Mouse (Mus musculus): ENCODE results near the gene Dnaaf1. TPM values are rescaled to one million over a fixed set of nuclear protein-coding genes. Genes with fewer than 3 reads are reported as not detected.

Gene Dnaaf1
- total RNA-seq, 1 experiment from 2014 or later = not detected

- ATAC-seq (ENCODE audit: extremely low read depth, insufficient number of reproducible peaks, low FRiP score, poor library complexity, severe bottlenecking) = no peak
Measured at GRCm38 (mm10) chr8:119638261-119638660, 63.2 kb downstream of the Dnaaf1 start.

- ATAC-seq (ENCODE audit: extremely low read depth, insufficient number of reproducible peaks, low FRiP score, poor library complexity, severe bottlenecking) = no peak
Measured at GRCm38 (mm10) chr8:119639798-119640197, 64.8 kb downstream of the Dnaaf1 start.

- no peak for ATAC-seq (ENCODE audit: extremely low read depth, insufficient number of reproducible peaks, low FRiP score, poor library complexity, severe bottlenecking)
Measured at GRCm38 (mm10) chr8:119641058-119641457, 66.0 kb downstream of the Dnaaf1 start.

- ATAC-seq (ENCODE audit: extremely low read depth, insufficient number of reproducible peaks, low FRiP score, poor library complexity, severe bottlenecking) = no peak
Measured at GRCm38 (mm10) chr8:119642960-119643359, 67.9 kb downstream of the Dnaaf1 start.

GRCm38 (mm10) chr8:119644429-119644960, 69.5 kb downstream of the Dnaaf1 start:
- ATAC-seq (ENCODE audit: extremely low read depth, insufficient number of reproducible peaks, low FRiP score, poor library complexity, severe bottlenecking) = no peak

- ATAC-seq (ENCODE audit: extremely low read depth, insufficient number of reproducible peaks, low FRiP score, poor library complexity, severe bottlenecking) = no peak
Measured at GRCm38 (mm10) chr8:119644981-119645597, 70.1 kb downstream of the Dnaaf1 start.

GRCm38 (mm10) chr8:119646197-119646596, 71.2 kb downstream of the Dnaaf1 start:
- ATAC-seq (ENCODE audit: extremely low read depth, insufficient number of reproducible peaks, low FRiP score, poor library complexity, severe bottlenecking) = no peak

GRCm38 (mm10) chr8:119646846-119647245, 71.8 kb downstream of the Dnaaf1 start:
- ATAC-seq (ENCODE audit: extremely low read depth, insufficient number of reproducible peaks, low FRiP score, poor library complexity, severe bottlenecking) = no peak

Other genes with a start within 250 kb of the Dnaaf1 start
- 72.3 and 82.5 TPM in 2 replicates for gene Hsbp1, start 230.7 kb upstream of the Dnaaf1 start, total RNA-seq (2017)
- 10.9 and 11.8 TPM in 2 replicates for gene Mlycd, start 180.4 kb upstream of the Dnaaf1 start, total RNA-seq (2017)
- 33.6 and 37.2 TPM in 2 replicates for gene Osgin1, start 141.1 kb upstream of the Dnaaf1 start, total RNA-seq (2017)
- gene Necab2, start 128.5 kb upstream of the Dnaaf1 start, total RNA-seq (2017) = not detected in 2 replicates
- gene Slc38a8, start 73.5 kb upstream of the Dnaaf1 start, total RNA-seq (2017) = not detected in 2 replicates
- gene Mbtps1, start 16.5 kb upstream of the Dnaaf1 start, total RNA-seq (2017) = 61.6 and 76.2 TPM in 2 replicates
- gene Hsdl1, start 52 bp upstream of the Dnaaf1 start, total RNA-seq (2017) = 59.0 and 60.7 TPM in 2 replicates
- gene Taf1c, start 30.0 kb downstream of the Dnaaf1 start, total RNA-seq (2017) = 7.1 and 9.9 TPM in 2 replicates
- not detected in 2 replicates for gene Adad2, start 37.5 kb downstream of the Dnaaf1 start, total RNA-seq (2017)
- not detected in 2 replicates for gene Kcng4, start 60.4 kb downstream of the Dnaaf1 start, total RNA-seq (2017)
- gene Wfdc1, start 91.1 kb downstream of the Dnaaf1 start, total RNA-seq (2017) = not detected in 2 replicates
- not detected in 2 replicates for gene Atp2c2, start 124.8 kb downstream of the Dnaaf1 start, total RNA-seq (2017)
- gene Tldc1, start 203.2 kb downstream of the Dnaaf1 start, total RNA-seq (2017) = 4.1 and 4.2 TPM in 2 replicates